Mouse (Mus musculus) lung, postnatal 36 days (tissue): ENCODE data around the gene Tnnt3.

Experiments used
- DNase-seq: peaks from one replicate; pipeline ENCODE4 v3.0.0; 2022; ENCODE audit warnings: mixed read lengths

The Tnnt3 gene

DNA sequence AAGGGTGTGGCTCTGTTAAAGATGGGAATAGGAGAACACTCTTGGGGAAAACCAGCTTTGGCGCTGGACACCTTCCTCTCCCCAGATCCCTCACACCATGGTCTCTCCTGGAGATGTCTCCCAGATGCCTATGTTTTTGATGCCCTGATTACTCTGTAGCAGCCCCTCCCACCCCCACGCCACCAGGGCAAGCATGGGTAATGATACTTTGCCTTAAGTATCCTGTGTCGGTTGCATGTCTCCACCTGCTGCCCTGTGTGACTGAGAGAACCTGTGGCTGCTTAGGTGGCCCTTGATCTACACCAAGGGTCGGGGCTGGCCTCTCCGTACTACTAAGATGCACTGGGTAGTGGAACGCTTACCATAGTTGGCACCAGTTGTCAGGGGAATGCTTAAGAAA, 20.6 kb upstream of the Tnnt3 start:
- DNase-seq, result no peak

DNA sequence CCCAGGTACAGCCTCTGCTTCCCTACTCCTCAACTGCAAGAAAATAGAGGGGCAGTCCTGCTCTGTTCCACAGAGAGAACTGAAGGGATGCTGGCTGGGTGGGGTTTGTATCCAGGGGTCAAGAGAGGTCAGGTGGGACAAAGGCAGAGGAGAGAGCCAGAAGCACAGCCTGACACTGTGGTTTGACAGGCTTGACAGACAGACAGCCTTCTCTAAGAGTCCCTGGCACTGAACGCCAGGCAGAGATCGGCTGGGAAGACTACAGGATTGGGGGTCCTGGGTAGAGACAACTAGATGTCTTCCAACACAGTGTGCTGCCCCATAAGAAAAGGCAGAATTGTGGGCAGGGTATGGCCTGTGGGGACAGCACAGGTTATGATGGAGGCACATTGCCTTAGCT, 20.1 kb upstream of the Tnnt3 start:
- no peak for DNase-seq

- DNase-seq, result no peak
Measured at GRCm38 (mm10) chr7:142479307-142479706, 19.3 kb upstream of the Tnnt3 start.

DNA sequence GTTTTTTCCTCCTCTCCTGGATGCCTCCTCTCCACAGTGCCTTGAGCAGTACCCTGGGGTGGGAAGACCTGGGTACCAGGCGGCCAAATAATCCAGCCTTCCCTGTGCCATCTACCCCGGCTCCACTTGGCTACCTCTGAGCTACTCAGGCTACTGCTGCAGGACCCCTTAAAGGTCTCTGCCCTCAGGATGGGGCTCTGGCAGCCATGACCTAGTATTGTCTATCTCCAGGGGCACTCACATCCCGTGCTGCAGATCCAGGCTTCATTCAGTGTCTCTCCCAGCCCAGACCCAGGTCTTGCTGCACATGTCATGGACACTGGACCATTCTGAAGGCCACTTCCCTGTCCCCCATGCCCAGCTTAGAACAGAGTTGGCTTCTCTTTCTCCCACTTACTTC, 18.8 kb upstream of the Tnnt3 start:
- no peak for DNase-seq

- no peak for DNase-seq
Measured at GRCm38 (mm10) chr7:142480661-142481060, 18.0 kb upstream of the Tnnt3 start.

DNA sequence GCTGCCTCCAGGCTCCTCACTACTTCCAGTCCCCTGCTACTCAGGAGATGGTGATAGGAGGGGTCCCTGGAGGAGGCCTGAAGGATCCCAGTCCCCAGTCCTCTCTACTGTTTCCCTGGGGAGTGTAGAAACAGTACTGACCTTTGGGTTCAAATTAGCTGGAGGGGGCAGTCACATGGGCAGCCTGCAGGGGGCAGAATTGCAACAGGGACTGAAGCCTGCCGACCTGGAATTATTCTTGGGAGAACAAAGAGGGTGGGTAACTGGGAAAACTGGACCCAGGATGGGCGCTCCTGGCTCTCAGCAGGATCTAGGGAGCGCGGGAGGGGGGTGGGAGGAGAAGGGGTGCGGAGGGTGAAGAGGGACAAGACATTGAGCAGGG, 17.5 kb upstream of the Tnnt3 start:
- DNase-seq, result peak; percentile 66

- DNase-seq, result no peak
Measured at GRCm38 (mm10) chr7:142481568-142482255, 16.9 kb upstream of the Tnnt3 start.

DNA sequence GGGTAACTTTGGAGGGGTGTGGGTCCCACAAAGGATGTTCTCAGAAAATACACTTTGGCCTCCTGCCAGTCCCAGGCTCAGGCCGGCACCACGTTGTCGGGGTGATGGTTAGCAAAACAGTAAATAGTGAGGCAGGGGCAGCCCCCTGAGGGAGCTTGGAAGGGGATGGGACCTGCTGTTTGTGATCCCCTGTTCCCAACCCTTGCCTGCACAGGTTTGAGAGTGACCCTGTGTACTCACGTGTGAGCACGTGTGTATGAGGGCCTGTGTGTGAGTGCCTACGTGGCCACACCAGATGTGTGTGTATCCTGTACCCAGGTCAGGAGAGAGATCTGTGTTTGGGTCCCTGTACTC, 16.4 kb upstream of the Tnnt3 start:
- DNase-seq, result no peak

DNA sequence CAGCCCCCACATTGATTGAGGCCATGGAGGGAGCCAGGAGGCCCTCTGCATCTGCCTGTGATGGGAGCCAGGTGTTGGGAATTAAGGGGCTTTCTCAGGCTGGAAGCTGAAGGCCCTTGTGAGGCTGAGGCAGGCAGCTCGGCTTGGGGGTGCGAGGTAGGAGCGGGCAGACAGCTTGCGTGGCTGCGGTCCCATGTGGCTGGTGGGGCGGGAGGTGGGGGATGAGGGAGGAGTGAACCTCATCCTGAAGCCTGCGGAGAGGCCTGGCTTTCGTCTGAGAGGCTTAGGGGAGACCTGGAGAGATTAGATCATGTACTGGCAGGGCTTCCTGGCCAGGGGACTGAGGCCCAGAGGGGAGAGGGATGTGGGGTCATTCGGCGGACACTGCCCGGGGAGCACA, 15.5 kb upstream of the Tnnt3 start:
- DNase-seq, result no peak

DNA sequence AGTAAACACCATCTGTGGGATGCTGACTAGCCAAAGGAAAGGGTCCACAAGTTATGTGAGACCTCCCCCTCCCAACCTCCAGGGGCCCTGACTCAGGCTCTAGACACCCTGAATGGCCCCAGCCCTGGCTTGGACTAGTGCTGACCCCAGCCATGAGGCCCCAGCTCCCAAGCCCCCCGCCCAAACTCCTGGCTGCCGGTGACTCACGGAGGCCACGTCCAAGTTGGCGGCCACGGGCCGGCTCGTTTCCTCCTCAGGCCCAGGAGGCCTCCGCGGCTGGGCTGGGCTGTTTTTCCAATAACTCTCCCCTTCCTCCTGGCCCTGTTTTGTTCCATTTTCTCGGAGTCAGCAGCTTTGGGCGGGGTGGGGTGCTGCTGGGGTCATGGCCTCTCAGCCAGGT, 13.9 kb upstream of the Tnnt3 start:
- no peak for DNase-seq

GRCm38 (mm10) chr7:142486751-142487162, 11.9 kb upstream of the Tnnt3 start:
- no peak for DNase-seq

DNA sequence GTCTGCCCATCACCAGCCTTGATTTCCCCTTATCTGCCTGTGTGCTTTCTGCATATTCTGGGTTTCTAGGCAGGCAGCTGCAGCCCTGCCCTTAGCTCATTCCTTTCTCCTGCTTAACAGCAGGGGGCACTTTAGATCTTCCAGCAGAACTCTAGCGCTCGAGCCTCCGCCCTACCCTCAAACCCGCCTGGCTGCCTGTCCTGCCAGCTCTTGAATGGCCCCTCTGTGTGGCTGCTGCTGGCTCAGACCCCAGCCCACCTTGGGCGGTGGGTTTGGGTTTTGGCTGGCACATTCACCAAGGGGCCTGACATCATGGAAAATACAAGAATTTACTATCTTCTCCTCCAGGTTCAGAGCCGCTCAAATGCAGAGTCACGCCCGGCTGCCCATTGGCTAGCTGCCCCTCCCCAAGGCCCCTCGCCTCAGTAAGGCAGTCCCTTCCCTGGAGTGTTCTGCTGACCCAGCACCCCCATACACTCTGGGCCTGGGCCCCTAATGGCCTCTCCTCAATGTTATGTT, 11.2 kb upstream of the Tnnt3 start:
- DNase-seq, result no peak

DNA sequence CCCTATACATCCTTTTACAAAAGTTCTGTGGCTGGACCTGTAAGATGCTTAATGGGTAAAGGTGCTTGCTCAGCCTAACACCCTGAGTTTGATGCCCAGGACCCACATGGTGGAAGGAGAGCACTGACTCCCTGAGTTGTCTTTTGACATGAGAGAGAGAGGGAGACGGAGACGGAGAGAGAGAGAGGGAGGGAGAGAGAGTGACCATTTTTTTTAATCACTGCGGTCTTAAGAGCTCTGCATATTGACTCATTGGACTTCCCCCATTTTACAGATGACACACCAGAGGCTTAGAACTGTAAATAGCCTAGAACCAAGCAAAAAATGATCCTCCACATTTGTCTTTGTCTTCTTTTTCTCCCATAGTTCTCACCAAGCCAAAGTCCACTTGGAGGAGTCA, 10.6 kb upstream of the Tnnt3 start:
- DNase-seq, result no peak

- no peak for DNase-seq
Measured at GRCm38 (mm10) chr7:142493535-142493934, 5.1 kb upstream of the Tnnt3 start.

- DNase-seq, result no peak
Measured at GRCm38 (mm10) chr7:142496158-142496557, 2.5 kb upstream of the Tnnt3 start.

GRCm38 (mm10) chr7:142496800-142497199, 1.8 kb upstream of the Tnnt3 start:
- DNase-seq, result no peak

DNA sequence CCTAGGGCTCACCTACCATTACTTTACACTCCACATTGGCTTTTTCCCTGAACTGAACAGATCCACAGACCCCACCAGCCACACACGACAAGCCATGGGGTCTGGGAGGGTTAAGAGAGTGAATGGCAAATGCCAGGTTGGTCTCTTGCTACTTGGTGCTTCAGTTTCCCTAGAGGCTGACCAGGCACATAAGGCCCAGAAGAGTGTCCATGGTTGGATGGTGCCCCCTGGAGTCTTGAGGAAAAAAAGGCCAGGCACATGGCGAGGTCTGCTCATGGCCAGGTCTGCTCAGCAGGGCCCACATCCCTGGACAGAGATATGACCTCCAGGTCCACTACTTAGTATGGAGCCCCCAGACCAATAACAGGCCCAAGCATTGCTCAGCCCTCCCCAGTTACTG, 861 bp upstream of the Tnnt3 start:
- DNase-seq, result peak; percentile 61

DNA sequence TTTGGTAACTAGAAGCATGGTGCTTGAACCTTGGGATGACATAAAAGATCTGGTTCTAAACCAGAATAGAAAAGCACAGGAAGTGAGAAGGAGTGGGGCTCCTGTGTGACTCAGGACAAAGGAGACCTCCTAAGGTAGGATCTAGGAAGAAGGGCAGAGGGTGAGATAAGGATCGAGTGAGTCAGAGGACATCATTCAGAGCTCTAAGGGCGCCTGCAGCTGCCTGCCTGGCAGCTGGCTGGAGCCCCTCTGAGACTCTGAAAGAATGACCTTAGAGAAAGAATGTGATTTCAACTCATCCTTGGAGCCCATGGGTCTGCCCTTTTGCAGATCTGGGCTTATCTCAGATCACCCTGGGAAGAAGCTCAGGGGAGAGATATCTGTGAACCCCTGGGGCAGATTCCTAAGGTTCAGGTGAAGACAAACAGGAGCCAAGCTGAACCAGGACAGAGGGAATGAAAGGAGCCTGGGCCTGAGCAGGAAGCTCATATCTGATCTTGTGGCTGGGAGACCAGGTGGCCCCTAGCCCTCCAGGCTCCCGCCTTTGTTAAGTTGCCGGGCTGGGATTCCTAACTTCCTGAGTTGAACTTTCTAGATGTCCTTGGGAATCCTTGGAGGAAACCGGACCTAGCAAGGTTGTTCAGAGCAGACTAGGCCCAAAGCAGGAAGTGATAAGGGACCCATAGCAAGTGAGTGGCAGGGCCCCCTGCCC, 530 bp downstream of the Tnnt3 start:
- no peak for DNase-seq

DNA sequence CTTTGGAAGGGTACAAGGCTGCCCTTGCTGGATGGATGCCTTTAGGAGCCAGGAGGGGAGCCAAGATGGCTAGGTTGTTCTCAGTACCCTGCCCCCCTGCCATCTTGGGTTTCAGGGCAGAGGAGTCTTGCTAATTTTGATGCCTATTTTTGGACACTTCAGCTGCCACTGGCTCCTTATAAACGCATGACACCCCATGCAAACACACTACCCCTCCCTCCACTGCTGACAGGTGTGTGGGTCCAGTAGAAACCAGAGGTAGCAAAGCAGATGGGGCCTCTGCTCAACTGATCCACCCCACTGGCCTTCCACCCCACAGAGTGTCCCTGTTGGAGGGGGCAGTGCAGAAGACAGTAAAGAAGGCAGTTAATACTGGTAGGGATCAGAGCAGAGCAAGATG, 1.4 kb downstream of the Tnnt3 start:
- DNase-seq, result no peak

DNA sequence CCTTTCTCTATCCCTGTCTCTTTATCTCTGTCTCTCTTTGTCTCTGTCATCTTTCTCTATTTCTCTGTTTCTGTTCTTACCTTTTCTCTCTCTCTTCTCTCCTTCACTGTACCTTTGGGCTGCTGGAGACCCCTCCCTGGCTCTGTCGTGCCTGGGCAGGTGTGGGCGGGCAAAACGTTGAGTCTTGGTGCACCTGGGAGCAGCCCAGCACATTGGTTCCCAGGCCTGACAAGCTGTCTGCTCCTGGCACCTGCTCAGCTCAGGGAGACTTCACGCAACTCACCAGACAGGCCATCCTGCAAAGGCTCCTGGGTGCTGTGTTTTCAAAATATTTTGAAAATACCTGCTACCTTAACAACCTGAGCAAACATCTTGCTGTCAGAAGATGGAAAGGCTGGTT, 4.6 kb downstream of the Tnnt3 start:
- no peak for DNase-seq

DNA sequence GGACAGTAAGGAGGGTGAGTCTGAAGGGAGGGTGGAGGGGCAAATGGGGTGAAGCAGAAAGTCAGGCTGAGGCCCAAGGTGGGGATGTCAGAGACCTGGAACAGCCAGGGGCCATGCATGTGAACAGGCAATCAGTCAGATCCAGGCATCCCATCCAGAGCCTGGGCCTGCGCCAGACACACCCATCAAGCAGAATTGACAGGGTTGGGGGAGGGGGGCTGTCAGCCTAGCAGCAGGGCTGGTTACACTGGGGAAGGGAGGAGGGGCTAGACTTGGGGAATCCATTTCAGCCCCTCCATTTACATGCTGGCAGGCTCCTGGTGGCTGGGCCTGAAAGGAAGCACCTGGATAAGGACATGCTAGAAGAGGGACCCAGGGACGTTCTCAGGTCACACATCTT, 7.3 kb downstream of the Tnnt3 start:
- DNase-seq, result no peak

GRCm38 (mm10) chr7:142506501-142506900, 7.9 kb downstream of the Tnnt3 start:
- DNase-seq, result no peak

GRCm38 (mm10) chr7:142507453-142507852, 8.8 kb downstream of the Tnnt3 start:
- DNase-seq, result no peak

DNA sequence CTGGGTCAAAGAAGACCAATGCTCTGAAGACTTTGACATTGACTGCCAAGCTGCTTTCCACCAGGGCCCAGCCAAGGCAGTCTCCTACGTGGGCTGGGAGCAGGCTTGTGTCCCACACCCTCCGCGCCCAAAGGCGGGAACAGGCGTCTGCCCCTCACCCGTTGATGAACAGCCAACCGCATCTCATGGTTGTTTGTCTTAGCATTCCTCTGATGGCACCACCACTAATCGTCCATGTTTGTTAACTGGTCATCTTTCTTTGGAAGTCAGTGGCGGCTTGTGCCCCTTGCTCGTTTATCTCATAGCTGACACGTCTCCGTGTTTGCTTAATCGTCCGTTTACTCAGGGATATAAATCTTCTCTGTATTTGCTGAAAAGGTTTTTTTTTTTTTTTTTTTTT, 10.9 kb downstream of the Tnnt3 start:
- no peak for DNase-seq
